Mouse (Mus musculus): ENCODE data around the gene Syne1.

- TF ChIP-seq CTCF (IDR thresholded peaks at IDR 0.05; ENCODE audit: low read depth, low read length) (no peak), TAL1 (conservative IDR thresholded peaks at IDR 0.05; ENCODE audit: low read depth, low read length) (no peak), GATA1 (IDR thresholded peaks at IDR 0.05; ENCODE audit: borderline replicate concordance, low read length) (no peak), GATA2 (IDR thresholded peaks at IDR 0.05; ENCODE audit: borderline replicate concordance, low read depth, low read length) (no peak)
Measured at GRCm38 (mm10) chr10:5177446-5178015, 373.8 kb downstream of the Syne1 start.

Data from G1E (cell line).